Mouse (Mus musculus) stomach, postnatal 0 days (tissue): Measurements from ENCODE around the gene Gper1.

Source experiments
- CTCF ChIP-seq: IDR thresholded peaks from 2 replicates; pipeline ENCODE4 v1.5.1; 2016; ENCODE audit warnings: antibody characterized with exemption, low read depth, mild to moderate bottlenecking, moderate library complexity
- EP300 ChIP-seq: optimal IDR thresholded peaks from 2 replicates; pipeline ENCODE3; 2016; ENCODE audit warnings: antibody characterized with exemption

DNA sequence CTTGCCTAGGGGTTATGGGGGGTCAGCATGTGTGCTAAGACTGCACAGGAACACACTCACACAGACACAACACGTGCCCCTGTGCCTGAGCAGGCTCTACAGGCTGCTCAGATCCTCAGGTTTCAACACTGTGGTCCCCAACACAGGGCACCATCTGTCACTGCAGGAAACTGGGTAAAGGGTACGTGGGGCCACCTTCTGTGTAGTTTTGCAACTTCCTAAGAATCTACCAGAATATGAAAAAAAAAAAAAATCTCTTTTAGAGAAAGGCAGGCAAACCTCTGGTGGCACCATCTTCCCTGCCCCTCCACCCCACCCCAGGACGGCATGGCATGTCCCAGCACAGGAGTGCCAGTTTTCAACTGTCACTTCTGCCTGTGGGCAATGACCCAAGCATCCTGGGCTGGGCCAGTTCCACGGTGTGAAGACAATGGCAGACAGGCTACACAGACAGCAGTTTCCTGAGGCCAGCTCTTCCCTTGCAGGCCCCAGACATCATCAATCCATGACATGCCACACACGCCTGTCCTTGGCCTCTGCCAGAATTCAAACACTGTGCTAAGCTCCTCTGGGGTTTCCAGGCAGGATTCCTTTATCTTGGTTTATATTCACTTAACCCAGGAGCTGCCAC, 26.3 kb downstream of the Gper1 start:
- TF ChIP-seq CTCF (no peak), EP300 (no peak)
